Mouse (Mus musculus) stomach, postnatal 0 days (tissue): Measurements from ENCODE around the gene Hsdl2. TPM values are rescaled to one million over a fixed set of nuclear protein-coding genes. Genes with fewer than 3 reads are reported as not detected.

Experiments
- ATAC-seq: fragments of 200-750 bp; cut with Nextera tagmentation; 2 replicates; pipeline ENCODE4 v1.8.0; 2017; ENCODE audit not compliant: low FRiP score, low TSS enrichment
- DNase-seq: peaks from one replicate; pipeline ENCODE4 v3.0.0-alpha.2; 2016; ENCODE audit warnings: low spot score
- H3K27ac ChIP-seq: fragments of 300-500 bp; sonication (generic); replicated peaks from 2 replicates; pipeline ENCODE4 v1.5.1; 2014; ENCODE audit warnings: mild to moderate bottlenecking, control low read depth
- H3K27me3 ChIP-seq: fragments of 300-500 bp; sonication (generic); 2 replicates; pipeline ENCODE4 v1.6.1; 2014; ENCODE audit warnings: low read length; ENCODE audit not compliant: control insufficient read depth, insufficient read depth
- H3K36me3 ChIP-seq: fragments of 300-500 bp; sonication (generic); 2 replicates; pipeline ENCODE4 v1.6.1; 2014; ENCODE audit warnings: low read length, mixed read lengths; ENCODE audit not compliant: control insufficient read depth, insufficient read depth
- H3K4me1 ChIP-seq: fragments of 300-500 bp; sonication (generic); replicated peaks from 2 replicates; pipeline ENCODE4 v1.6.1; 2014; ENCODE audit warnings: antibody characterized with exemption; ENCODE audit not compliant: control insufficient read depth, insufficient read depth
- H3K4me2 ChIP-seq: fragments of 300-500 bp; sonication (generic); replicated peaks from 2 replicates; pipeline ENCODE4 v1.6.1; 2014; ENCODE audit warnings: low read depth, mild to moderate bottlenecking, control low read depth, moderate library complexity
- H3K4me3 ChIP-seq: fragments of 300-500 bp; sonication (generic); 2 replicates; pipeline ENCODE4 v1.5.1; 2014; ENCODE audit warnings: low read depth, low read length, control low read depth
- H3K9ac ChIP-seq: fragments of 300-500 bp; sonication (generic); 2 replicates; pipeline ENCODE4 v1.6.1; 2014; ENCODE audit warnings: mild to moderate bottlenecking, low read length, control low read depth, mixed read lengths
- H3K9me3 ChIP-seq: fragments of 300-500 bp; sonication (generic); 2 replicates; pipeline ENCODE4 v1.6.1; 2016; ENCODE audit warnings: low read length; ENCODE audit not compliant: control insufficient read depth
- CTCF ChIP-seq: IDR thresholded peaks from 2 replicates; pipeline ENCODE4 v1.5.1; 2016; ENCODE audit warnings: antibody characterized with exemption, low read depth, mild to moderate bottlenecking, moderate library complexity
- EP300 ChIP-seq: optimal IDR thresholded peaks from 2 replicates; pipeline ENCODE3; 2016; ENCODE audit warnings: antibody characterized with exemption
- WGBS: fragments of 180-500 bp; shearing (Covaris S2); extraction: QIAGEN DNeasy Blood & Tissue Kit; methylation state at CpG from one replicate; pipeline ENCODE4 v1.1.7; 2014; 5-methylcytosine and 5-hydroxymethylcytosine counted together
- polyA plus RNA-seq: library from polyadenylated mRNA; unstranded; fragments of >200 nt; fragmentation: Nextera tagmentation; extraction: Ambion mirVana; gene quantifications from 2 replicates; pipeline ENCODE4 v1.2.1, GENCODE M21; 2015

Hsdl2 gene
- polyA plus RNA-seq, 1 experiment from 2014 or later = 49.4 TPM

- H3K27me3 ChIP-seq = no peaks in the 10 kb centered on the region
- H3K36me3 ChIP-seq = no peaks in the 10 kb centered on the region
- TF ChIP-seq EP300 = no peak
- no peak for TF ChIP-seq CTCF
- H3K4me2 ChIP-seq = no peak overlapping the region
- no peaks in the 10 kb centered on the region for H3K4me1 ChIP-seq
- no peak overlapping the region for H3K4me3 ChIP-seq
- H3K27ac ChIP-seq = no peak overlapping the region
- ATAC-seq (no peak), DNase-seq (no peak)
- H3K9me3 ChIP-seq = no peaks in the 10 kb centered on the region
- WGBS = 65% methylated on average over 2 of the region's 2 CpGs
- no peak overlapping the region for H3K9ac ChIP-seq
These were observed 6.0 kb downstream of the Hsdl2 start for GRCm38 (mm10) chr4:59587215-59587871.

- ATAC-seq (no peak), DNase-seq (no peak)
- Histone ChIP-seq H3K9me3 (no peaks in the 10 kb centered on the region), H3K27ac (no peak overlapping the region), H3K9ac (no peak overlapping the region), H3K4me1 (no peaks in the 10 kb centered on the region), H3K4me2 (no peak overlapping the region), H3K27me3 (no peaks in the 10 kb centered on the region), H3K36me3 (no peaks in the 10 kb centered on the region), H3K4me3 (no peak overlapping the region)
- TF ChIP-seq EP300 (no peak), CTCF (no peak)
- WGBS = 95% methylated on average over 1 of the region's 1 CpGs
These were observed 6.5 kb downstream of the Hsdl2 start for GRCm38 (mm10) chr4:59587872-59588226.

GRCm38 (mm10) chr4:59594614-59595013 lies 13.3 kb downstream of the Hsdl2 start:
- no peak overlapping the region for H3K27ac ChIP-seq
- H3K4me1 ChIP-seq = no peaks in the 10 kb centered on the region
- H3K4me2 ChIP-seq = no peak overlapping the region
- 76% methylated on average over 2 of the region's 2 CpGs for WGBS
- H3K9me3 ChIP-seq = no peaks in the 10 kb centered on the region
- H3K36me3 ChIP-seq = no peaks in the 10 kb centered on the region
- no peak for ATAC-seq
- H3K27me3 ChIP-seq = no peaks in the 10 kb centered on the region
- no peak for DNase-seq
- no peak overlapping the region for H3K9ac ChIP-seq
- no peak for TF ChIP-seq EP300
- no peak for TF ChIP-seq CTCF
- no peak overlapping the region for H3K4me3 ChIP-seq

GRCm38 (mm10) chr4:59596556-59596955 lies 15.2 kb downstream of the Hsdl2 start:
- no peak for TF ChIP-seq EP300
- TF ChIP-seq CTCF = no peak
- Histone ChIP-seq H3K9ac (no peak overlapping the region), H3K4me3 (no peak overlapping the region), H3K4me2 (no peak overlapping the region), H3K27ac (no peak overlapping the region), H3K27me3 (no peaks in the 10 kb centered on the region), H3K4me1 (no peaks in the 10 kb centered on the region), H3K9me3 (no peaks in the 10 kb centered on the region), H3K36me3 (no peaks in the 10 kb centered on the region)
- ATAC-seq (no peak), DNase-seq (no peak)
- WGBS = 79% methylated on average over 2 of the region's 2 CpGs

GRCm38 (mm10) chr4:59602704-59603103 lies 21.3 kb downstream of the Hsdl2 start:
- WGBS = 90% methylated on average over 4 of the region's 4 CpGs
- H3K4me1 ChIP-seq = no peaks in the 10 kb centered on the region
- H3K9ac ChIP-seq = no peak overlapping the region
- DNase-seq = no peak
- no peaks in the 10 kb centered on the region for H3K9me3 ChIP-seq
- no peak for ATAC-seq
- H3K27me3 ChIP-seq = no peaks in the 10 kb centered on the region
- no peaks in the 10 kb centered on the region for H3K36me3 ChIP-seq
- no peak overlapping the region for H3K4me3 ChIP-seq
- no peak overlapping the region for H3K4me2 ChIP-seq
- peak; percentile 48 for TF ChIP-seq CTCF
- no peak for TF ChIP-seq EP300
- H3K27ac ChIP-seq = no peak overlapping the region

- no peak for TF ChIP-seq EP300
- no peak for TF ChIP-seq CTCF
- H3K9me3 ChIP-seq = no peaks in the 10 kb centered on the region
- H3K4me1 ChIP-seq = no peaks in the 10 kb centered on the region
- 68% methylated on average over 3 of the region's 3 CpGs for WGBS
- ATAC-seq = no peak
- H3K4me2 ChIP-seq = no peak overlapping the region
- H3K27ac ChIP-seq = no peak overlapping the region
- no peaks in the 10 kb centered on the region for H3K36me3 ChIP-seq
- H3K4me3 ChIP-seq = no peak overlapping the region
- DNase-seq = no peak
- no peaks in the 10 kb centered on the region for H3K27me3 ChIP-seq
- H3K9ac ChIP-seq = no peak overlapping the region
These were observed 23.5 kb downstream of the Hsdl2 start for GRCm38 (mm10) chr4:59604892-59605291.
